Mouse (Mus musculus): ENCODE measurements around the gene Vcl. TPM values are rescaled to one million over a fixed set of nuclear protein-coding genes. Genes with fewer than 3 reads are reported as not detected.

Vcl gene
- 100 to 1,000 TPM; 200 to 201 TPM for total RNA-seq (2021)

DNA sequence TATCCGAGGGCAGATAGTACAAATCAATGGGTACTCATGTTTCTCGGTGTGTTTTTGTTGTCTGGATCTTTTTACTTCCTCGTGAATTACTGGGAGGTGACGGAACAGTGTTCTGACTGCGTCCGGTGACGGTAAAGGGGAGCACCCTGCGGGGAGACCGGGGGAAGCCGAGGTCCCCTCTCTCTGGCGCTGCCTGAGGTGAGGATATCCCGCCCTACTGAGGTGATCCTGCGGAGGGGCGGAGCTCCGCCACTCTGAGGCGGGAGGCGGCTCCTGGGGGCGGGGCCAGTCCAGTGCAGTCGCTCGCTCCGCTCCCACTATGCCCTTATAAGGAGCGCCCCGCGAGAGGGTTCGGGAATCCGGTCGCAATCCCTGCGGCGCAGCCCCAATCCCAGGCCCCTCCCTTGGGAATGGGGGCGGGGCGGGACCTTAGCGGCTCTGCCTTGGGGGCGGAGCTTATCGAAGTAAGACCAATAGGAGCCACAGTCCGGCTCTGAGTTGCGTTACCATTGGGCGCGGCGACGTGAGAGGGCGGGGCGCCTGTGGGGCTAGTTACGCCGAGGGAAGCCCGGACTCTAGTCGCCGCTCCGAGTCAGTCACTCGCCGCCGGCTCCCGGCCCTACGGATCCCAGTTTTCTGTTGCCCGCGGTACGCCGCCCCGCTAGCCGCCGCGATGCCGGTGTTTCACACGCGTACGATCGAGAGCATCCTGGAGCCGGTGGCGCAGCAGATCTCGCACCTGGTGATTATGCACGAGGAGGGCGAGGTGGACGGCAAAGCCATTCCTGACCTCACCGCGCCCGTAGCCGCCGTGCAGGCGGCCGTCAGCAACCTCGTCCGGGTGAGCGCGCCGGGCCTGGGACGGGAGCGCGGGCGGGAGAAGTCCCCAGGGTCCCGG is at the start of gene Vcl:
Vcl (plus strand) TSS at position 551 of the 898 bp plus-strand sequence.
- peak; percentile 100 for DNase-seq

DNA sequence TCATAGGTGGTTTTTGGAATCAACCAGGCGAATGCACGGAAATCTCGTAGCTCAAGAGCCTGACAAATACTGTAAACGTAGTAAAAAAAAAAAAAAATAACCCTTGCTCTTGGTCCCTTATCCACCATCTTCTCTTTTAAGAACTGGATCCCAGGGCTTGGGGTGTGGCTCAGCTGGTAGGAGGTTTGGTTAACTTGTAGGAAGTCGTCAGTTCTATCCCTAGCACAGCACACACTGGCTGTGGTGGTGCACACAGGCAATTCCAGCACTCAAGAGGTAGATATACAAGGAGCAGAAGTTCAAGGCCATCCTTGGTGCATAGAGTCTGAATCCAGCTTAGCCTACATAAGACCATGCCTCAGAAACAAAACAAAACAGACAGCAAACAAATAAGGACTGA is 44.5 kb upstream of the Vcl start:
- DNase-seq, result no peak

DNA sequence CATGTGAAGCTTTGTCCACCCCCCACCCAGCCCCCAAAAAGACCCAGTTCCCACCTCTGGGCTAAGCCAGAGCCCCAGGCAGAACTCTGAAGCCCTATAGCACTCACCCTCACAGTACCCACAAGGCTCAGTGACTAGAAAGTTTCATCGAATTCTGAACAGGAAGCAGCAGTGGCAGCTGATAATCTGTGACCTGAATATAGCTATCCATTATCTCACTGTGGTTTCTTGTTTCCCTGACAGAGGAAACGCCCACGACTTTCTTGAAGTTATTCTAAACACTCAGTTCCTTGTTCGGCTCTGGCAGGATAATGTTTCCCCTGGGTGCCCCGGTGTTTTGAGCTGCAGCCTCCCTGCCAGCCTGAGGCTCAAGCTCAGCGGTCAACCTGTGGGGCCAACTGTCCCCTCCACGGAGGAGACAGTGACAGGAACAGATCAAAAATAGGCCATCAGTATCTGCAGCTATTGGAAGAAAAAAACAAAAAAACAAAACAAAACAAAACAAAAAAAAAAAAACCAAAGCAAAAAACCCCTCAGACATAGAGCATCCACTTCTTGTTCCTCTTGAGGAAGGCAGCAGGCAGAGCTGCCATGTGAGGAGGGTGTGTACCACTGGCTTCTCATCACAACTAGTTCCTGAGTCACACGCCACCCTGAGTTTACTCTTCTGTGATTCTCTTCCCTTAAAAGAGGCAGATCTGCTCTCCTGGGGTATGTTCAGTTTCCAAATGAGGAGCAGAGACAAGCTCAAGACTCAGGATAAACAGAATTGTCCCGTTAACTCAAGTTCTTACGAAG is 43.9 kb upstream of the Vcl start:
- DNase-seq, result peak; percentile 47

DNA sequence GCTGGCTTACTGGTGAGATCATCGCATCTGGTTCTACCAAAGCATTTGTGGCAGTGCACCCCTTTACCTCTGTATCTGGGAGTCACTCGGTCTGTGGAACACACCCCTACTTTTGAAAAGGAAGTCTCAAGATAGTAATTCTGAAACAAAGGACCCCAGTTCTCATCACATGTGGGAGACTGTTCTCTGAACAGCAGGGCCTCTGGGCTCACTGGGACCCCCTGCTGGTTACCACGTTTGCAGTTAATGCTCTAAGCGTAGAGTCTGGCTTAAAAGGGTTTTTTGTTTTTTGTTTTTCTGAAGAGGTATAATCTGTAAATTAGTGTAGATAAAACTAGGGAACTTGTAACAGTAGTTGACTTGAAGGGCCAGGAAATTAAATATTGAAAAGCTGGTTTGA is 42.9 kb upstream of the Vcl start:
- DNase-seq, result peak; percentile 70

DNA sequence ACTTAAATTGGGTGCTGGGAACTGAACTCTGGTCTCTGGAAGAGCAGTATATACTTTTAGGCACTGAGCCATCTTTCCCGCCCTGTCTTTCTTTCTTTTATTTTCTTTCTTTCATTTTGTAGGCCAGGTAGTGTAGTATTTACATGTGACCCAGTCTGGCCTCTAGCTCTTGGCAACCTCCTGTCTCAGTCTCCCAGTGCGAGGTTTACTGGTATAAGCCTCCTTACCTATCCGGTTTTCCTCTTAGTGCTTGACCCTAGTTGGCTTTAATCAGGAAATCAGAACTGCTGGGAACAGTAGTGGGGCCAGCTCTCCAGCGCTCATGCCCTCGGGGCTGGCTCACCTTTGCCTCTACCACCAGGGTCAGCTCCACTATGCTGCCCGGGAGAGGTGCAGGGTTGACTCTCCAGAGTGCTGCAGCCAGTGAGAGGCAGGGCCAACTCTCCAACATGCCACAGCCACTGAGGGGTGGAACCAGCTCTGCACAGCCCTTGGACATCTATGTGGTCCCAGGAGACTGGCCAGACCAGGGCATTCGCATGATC is 41.6 kb upstream of the Vcl start:
- no peak for DNase-seq

DNA sequence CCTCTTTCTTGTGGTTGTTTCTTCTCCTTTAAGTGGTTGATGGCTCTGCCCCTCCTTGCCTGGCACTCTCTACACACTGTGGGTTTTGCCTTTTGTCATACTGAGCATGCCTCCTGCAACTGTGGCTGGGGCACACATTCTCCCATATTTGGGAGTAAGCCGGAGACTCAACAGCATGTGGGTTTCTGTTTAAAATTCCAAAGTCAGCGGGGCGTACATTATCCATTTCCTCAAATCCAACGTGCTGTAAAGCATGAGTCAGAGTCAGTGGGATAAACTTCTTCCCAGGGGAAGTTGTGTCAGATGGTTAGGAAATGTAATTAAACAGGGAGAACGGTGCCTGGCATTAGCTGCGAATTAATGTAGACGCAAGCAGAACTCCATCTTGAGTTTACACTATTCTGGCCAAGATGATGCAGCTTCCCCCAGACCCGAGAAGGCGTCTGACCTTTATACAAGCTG is 37.2 kb upstream of the Vcl start:
- DNase-seq, result peak; percentile 46

DNA sequence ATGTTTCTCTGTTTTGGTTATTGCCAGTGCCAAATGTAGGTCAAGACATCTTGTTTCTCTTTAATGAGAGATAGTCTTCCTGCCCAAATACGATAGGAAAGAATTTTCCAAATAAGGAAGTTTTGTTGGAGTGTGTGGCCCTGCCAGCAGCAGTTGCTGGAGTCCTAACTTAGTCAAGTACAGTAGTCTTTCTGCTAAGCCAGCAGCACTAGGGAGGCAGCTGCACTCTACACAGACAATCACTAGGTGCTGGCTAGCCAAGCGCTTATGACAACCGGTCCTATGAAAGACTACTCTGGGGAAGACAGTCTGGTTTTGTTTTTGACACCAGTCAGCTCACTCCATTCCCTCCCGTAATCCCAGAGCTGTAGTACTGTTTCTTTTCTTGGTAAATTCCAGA is 35.4 kb upstream of the Vcl start:
- peak; percentile 41 for DNase-seq

DNA sequence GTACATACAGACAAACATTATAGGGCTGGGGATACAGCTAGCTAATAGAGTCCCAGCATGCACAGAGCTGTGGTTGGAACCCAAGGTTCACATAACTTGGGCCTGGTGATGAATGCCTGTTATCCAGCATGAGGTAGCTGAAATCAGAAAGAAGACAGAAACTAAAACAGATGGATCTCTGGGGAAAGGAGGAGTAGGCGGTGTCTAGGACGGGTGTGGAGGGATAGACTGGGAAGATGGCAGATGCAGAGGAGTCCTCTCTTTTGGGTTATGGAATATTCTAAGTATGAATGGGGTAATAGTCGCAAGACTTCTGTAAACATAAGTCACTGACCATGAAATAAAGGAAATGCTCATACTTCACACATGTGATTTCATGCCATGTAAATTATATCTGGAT is 27.9 kb upstream of the Vcl start:
- DNase-seq, result no peak

DNA sequence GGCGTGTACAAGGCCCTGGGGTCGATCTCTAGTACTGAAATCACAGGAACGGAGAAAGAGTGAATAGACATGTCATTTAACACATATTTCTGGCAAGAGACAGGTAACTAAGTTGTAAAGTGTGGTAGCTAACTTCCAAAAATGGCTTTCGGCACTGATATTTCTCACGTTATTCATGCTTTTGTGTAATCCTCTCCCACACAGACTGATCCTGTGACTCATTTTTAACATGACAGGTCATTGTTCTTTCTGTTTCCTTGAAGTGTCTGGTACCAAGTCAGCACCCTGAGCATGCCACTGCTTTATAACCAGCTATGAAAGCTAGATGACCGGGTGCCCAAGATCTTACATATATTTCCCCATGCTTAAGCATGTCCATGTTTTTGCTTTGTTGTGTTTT is 26.1 kb upstream of the Vcl start:
- no peak for DNase-seq

DNA sequence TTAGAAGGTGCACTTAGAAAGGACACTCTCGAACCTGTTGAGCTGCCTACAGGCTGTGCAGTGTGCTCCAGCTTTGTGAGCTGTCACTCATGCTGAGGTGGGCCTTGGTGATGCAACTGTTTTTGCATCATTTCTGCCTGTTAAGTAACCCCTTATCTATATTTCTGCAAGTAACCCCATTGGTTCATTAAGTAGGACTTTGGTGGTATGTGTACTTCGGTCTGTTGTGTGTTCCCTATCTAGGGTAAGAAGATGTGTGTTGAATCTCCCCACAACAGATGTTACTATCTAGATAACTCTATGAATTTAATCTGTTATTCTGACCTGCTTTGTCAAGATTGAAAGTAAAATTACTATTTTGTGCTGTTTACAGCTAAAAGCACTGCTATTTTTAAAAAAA is 17.4 kb upstream of the Vcl start:
- DNase-seq, result no peak

DNA sequence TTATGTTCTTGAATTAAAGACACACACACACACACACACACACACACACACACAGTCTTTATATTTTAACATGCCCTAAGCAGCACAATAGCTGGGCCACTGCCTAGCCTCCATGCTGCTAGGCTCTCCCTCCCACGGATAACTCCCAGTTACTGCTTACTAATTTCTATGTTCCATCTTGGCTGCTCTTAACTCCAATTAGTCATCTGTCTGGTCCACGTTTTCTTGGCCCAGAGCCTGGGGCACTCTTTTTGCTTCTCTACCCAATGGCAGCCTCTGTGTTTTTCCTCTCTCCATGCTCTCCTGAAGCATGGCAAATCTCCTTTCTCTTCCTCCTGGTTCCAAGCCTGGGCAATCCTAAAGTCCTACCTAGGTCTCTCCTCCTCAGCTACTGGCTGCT is 14.8 kb upstream of the Vcl start:
- DNase-seq, result peak; percentile 41

DNA sequence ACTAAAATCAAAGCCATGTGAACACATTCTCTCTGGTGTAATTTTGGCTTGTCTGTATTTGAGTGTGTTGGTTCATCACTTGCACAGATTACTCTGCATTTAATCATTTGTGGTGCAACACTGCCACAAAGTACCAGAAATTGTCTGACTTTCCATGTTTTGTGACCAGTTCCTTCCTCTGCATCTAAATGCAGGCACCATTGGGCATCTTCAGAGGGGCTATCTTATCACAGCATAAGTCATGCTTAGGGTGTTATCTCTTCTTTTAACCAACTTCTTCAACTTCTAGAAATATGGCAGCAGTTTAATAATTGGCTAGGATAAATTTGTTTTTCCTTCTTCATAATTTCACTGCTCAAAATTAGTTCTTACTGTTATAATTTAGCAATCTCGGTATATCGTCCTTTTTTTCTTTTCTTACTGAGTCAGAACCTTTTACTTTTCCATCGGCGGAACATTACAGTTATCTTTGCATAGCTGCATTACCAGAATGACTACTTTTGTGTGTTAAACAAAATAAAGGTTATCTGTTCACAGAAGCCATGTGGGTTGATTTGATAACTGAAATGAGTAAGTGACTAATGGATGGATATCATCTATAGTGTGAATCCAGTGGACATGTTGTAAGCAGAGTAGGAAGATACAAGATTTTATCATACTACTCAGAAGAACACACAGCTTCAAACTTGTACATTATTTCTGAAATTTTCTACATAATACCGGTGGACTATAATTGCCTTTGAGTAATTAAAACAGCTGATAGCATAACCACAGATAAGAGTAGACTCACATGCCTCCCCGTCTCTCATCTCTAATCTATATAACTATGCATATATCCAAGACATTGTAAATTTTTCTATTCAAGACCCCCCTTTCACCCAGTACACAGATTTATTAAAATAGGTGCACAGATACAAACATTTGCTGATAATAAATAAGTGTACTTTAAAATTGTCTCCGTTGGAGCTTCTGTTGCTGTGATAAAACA is 12.3 kb upstream of the Vcl start:
- no peak for DNase-seq

DNA sequence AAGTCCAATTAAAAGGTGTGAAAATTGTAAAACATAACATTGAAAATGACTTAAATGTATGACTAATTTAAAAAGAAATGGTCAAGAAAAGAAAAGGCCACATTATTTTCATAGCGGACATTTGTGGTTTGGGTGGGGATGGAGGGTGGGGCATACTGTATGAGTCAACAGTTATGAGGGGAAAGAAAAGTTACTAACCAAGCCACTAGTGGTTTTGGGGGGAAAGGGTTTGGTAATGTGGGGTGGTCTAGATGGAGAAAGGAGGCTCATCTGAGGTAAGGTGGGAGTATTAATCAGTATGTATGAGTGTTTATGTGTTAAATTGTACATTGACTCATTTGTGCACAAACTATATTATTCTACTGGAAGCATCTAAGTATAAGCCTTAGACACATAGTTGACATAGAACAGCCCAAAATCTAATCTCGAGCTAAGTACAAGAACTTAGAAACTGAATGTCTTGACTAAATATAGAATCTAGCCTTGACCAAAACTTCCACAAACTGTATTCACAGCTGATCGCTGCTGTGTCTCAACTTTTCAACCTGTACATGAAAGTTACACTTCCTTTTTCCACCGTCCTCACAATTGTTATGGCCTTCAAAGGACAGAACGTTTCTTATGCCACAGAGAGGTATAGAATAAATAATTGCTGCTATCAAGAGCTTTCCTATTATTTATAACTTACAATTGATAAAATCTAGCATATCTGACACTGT is 5.0 kb upstream of the Vcl start:
- DNase-seq, result no peak

DNA sequence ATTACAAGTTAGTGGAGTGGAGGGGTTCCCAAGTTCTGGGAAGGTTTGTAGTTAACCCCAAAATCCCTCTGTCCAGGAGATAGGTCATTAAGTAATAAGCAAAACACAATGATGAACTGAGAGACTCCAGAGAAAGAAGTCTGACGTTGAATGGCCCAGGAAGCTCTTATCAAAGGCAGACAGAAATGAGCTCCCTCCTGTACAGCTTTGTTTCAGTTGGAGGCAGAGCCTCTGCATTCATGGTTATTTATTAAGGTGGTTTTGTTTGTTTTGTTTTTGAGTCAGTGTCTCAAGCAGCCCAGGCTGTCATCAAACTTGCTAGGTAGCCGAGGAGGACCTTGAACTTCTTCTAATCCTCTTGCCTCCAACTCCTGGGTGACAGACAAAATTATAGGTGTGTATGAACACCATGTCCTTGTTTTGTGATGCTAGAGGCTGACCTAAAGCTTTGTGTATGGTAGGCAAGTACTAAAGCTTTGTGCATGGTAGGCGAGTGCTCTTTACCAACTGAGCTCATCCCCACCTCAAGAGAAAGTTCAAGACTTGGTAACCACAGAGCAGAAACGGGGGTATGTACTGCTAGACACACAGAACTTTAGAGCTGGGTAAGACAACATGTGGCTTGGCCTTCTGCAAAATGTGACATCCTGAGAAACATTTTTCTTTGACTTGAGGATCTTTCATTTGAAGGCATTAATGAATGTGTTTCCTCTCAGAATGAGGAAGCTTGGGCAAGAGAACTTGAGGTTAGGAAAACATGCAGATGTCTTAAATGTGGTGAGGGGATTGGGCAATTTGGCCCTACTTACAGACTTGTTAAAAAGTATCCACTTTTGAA is 1.5 kb upstream of the Vcl start:
- DNase-seq, result no peak

DNA sequence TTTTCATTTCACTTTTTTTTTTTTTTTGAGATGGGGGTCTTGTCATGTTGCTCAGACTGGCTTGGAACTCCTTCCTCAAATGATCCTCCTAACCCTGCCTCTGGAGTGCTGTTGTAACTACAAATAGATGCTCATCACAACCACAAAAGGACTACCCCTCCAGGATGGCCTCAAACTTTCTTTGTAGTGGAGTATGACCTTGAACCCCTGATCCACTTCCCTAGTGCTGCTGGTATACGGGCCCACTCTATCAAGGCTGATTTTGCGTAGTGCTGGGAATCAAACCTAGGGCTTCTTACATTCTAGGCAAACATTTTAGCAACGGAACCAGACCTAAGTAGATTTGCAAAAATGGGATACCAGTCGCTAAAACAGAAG is 901 bp upstream of the Vcl start:
- DNase-seq, result no peak

DNA sequence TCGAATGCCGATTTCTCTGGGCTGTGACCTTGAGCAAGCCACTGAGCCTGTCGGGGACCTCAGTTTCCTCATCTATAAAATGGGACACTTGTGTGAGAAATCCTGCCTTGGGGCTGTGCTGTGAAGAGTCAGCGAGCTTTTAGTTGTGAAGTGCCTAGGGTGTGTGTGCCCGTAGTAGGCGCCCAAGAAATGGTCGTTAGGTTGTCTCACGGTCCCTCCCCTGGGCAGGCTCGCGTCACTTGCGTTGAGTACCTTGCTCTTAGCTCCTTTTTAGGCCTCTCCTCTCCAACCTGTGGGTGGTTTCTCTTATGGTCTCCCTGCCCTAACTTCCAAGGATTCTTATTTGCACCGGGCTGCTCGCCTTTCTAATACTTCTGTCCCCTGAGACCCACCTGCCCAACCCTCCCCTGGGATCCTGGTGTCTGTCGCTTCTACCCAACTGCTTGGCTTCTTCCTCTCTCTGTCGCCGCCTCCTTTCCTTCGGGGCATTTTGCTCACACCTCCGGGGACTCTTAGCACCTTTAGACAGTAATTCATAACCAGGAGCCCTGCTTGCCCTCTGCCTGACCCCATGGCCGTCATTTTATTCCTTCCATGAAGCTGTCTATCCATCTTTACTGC is 726 bp downstream of the Vcl start:
- peak; percentile 40 for DNase-seq

DNA sequence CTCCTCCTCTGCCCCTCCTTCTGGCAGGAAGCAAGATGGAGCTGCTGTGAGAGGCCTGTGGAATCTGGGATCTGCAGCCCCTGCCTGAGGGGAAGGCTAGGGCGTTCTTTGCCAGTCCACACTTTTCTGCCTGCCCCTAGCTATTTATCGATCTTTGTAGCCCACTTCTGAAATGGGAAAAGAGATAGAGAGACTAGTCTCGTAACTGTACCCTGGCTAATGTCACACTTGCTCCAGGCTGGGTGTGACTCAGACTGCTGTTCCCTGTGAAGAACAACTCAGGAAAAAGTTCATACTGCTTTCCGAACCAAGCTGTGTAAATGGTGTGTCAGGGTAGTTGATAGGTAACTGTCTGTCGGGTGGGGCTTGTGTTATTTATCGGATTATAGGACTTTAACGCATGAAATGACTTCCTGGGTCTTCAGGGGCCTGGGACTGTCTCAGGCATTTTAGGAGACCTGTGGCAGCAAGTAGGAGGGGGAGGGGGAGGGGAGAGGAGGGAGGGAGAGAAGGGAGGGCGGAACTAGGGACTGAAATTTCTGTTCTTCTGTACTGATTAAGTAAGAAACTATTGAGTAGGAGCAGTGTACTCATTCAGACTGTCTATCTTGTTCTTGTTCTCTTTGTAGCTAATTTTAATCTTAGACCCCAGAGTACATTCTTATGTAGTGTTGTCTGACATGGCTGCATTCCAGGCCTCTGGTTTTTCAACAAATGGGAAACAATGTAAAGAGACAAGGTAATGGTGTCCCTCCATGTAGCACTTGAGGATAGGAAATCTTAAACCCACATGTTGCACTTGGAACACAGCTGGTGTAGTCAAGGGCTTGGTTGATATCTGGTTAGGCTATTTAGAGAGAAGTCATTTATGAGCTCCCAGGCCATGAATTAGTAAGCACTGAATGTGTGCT is 1.5 kb downstream of the Vcl start:
- DNase-seq, result peak; percentile 27

DNA sequence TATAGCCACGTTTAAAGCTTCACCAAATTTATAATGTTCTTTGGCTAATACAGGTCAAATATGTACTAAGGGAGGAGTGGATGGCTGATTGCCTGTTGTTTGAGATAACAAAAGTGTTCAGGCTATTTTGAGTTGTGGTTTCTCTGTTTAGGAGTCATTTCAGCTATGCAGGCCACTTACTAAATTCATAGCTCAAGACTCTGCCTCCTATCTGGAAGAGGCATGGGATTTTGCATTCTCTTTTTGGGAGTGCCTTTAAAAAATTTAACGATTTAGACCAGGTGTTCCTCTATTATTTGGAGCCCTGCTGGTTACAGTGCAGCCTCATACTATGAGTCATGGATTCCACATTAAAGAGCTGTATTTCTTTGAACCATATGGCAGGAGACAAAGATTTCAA is 9.2 kb downstream of the Vcl start:
- no peak for DNase-seq

DNA sequence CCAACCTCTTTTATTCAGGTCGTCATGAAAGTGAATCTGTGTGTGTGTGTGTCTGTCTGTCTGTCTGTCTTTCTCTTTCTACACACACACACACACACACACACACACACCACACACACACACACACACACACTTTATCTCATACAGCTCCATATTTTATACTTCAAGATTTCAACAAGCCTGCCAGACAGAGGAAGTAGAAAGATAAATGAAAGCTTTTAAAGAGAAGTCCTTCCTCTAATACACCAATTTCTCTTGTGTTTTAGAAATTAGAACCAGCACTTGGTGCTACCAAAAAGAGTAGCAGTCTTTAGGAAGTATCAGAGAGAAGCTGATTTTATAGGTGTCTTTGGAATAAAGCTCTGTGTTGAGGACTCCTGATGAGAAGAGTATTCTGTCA is 9.7 kb downstream of the Vcl start:
- DNase-seq, result no peak
